Mouse (Mus musculus) lung, embryonic 15.5 days (tissue): ENCODE data around the gene Il18bp. TPM values are rescaled to one million over a fixed set of nuclear protein-coding genes. Genes with fewer than 3 reads are reported as not detected.
A peak's percentile ranks its signal among the peaks of the same experiment; 100 is the strongest.

Source experiments
- ATAC-seq: fragments of 200-750 bp; cut with Nextera tagmentation; 2 replicates; pipeline ENCODE4 v1.8.0; 2017; ENCODE audit warnings: moderate number of reproducible peaks, borderline replicate concordance; ENCODE audit not compliant: low FRiP score, low TSS enrichment; ENCODE audit errors: extremely low read depth
- H3K27ac ChIP-seq: fragments of 300-500 bp; sonication (generic); 2 replicates; pipeline ENCODE4 v1.5.1; 2015; ENCODE audit warnings: moderate library complexity, mild to moderate bottlenecking, inconsistent platforms
- H3K27me3 ChIP-seq: fragments of 300-500 bp; sonication (generic); 2 replicates; pipeline ENCODE4 v1.6.1; 2015; ENCODE audit warnings: inconsistent platforms
- H3K36me3 ChIP-seq: fragments of 300-500 bp; sonication (generic); 2 replicates; pipeline ENCODE4 v1.6.1; 2015; ENCODE audit warnings: inconsistent platforms
- H3K4me1 ChIP-seq: fragments of 300-500 bp; sonication (generic); 2 replicates; pipeline ENCODE4 v1.6.1; 2015; ENCODE audit warnings: inconsistent platforms
- H3K4me2 ChIP-seq: fragments of 300-500 bp; sonication (generic); 2 replicates; pipeline ENCODE4 v1.6.1; 2015; ENCODE audit warnings: inconsistent platforms, mild to moderate bottlenecking, moderate library complexity
- H3K4me3 ChIP-seq: fragments of 300-500 bp; sonication (generic); 2 replicates; pipeline ENCODE4 v1.5.1; 2015; ENCODE audit warnings: mild to moderate bottlenecking, inconsistent platforms
- H3K9ac ChIP-seq: fragments of 300-500 bp; sonication (generic); 2 replicates; pipeline ENCODE4 v1.6.1; 2015; ENCODE audit warnings: inconsistent platforms
- H3K9me3 ChIP-seq: fragments of 300-500 bp; sonication (generic); 2 replicates; pipeline ENCODE4 v1.6.1; 2016; ENCODE audit warnings: inconsistent platforms
- WGBS: fragments of 180-500 bp; shearing (Covaris S2); methylation state at CpG from one replicate; pipeline ENCODE4 v1.1.7; 2015; 5-methylcytosine and 5-hydroxymethylcytosine counted together
- polyA plus RNA-seq: library from polyadenylated mRNA; unstranded; fragments of >200 nt; fragmentation: Nextera tagmentation; extraction: Ambion mirVana; gene quantifications from 2 replicates; pipeline ENCODE4 v1.2.1, GENCODE M21; 2015

Il18bp gene
- polyA plus RNA-seq, 1 experiment from 2014 or later, result 2.2 TPM

GRCm38 (mm10) chr7:101969694-101970428, 48.6 kb downstream of the Il18bp start:
- H3K9ac ChIP-seq, result peak overlapping the region; percentile 87
- H3K4me1 ChIP-seq, result peaks cover 58% of the 10 kb centered on the region

GRCm38 (mm10) chr7:101968751-101969150, 49.7 kb downstream of the Il18bp start:
- Histone ChIP-seq H3K27ac (peak overlapping the region; percentile 100), H3K27me3 (no peaks in the 10 kb centered on the region), H3K4me3 (no peak overlapping the region), H3K9ac (peak overlapping the region; percentile 87; the same call in 1 of the 2 replicates), H3K4me1 (peaks cover 47% of the 10 kb centered on the region), H3K36me3 (no peaks in the 10 kb centered on the region), H3K4me2 (peak overlapping the region; percentile 82), H3K9me3 (no peaks in the 10 kb centered on the region)
- no peak for ATAC-seq
- WGBS, result 59% methylated on average over 2 of the region's 2 CpGs

More at GRCm38 (mm10) chr7:101969694-101970428, 48.6 kb downstream of the Il18bp start:
- no peaks in the 10 kb centered on the region for H3K9me3 ChIP-seq
- H3K4me2 ChIP-seq, result peak overlapping the region; percentile 82
- no peaks in the 10 kb centered on the region for H3K27me3 ChIP-seq
- no peaks in the 10 kb centered on the region for H3K36me3 ChIP-seq
- ATAC-seq, result peak; percentile 89
- H3K4me3 ChIP-seq, result peak overlapping the region; percentile 75
- WGBS, result under 1% methylated on average over 49 of the region's 53 CpGs
- H3K27ac ChIP-seq, result peak overlapping the region; percentile 100

GRCm38 (mm10) chr7:101967256-101967655, 51.2 kb downstream of the Il18bp start:
- Histone ChIP-seq H3K9ac (no peak overlapping the region), H3K4me3 (no peak overlapping the region), H3K4me2 (no peak overlapping the region), H3K4me1 (peaks cover 39% of the 10 kb centered on the region), H3K36me3 (no peaks in the 10 kb centered on the region), H3K27me3 (no peaks in the 10 kb centered on the region), H3K9me3 (no peaks in the 10 kb centered on the region), H3K27ac (0 out of 2 replicates have a peak overlapping the region, but pooled peaks have one; percentile 45)
- ATAC-seq, result no peak
- WGBS, result 45% methylated on average over 1 of the region's 1 CpGs

GRCm38 (mm10) chr7:101965606-101966005, 52.9 kb downstream of the Il18bp start:
- Histone ChIP-seq H3K4me3 (no peak overlapping the region), H3K27ac (no peak overlapping the region), H3K4me2 (no peak overlapping the region), H3K4me1 (peaks cover 29% of the 10 kb centered on the region), H3K9me3 (no peaks in the 10 kb centered on the region), H3K9ac (no peak overlapping the region), H3K36me3 (no peaks in the 10 kb centered on the region), H3K27me3 (no peaks in the 10 kb centered on the region)
- ATAC-seq, result no peak
- 35% methylated on average over 2 of the region's 2 CpGs for WGBS

Other genes with a start within 250 kb of the Il18bp start
- gene Phox2a, start 200.4 kb downstream of the Il18bp start, polyA plus RNA-seq, result 0.29 and 0.77 TPM in 2 replicates
- 54.7 and 61.7 TPM in 2 replicates for gene Inppl1, start 180.5 kb downstream of the Il18bp start, polyA plus RNA-seq
- gene Folr2, start 161.5 kb downstream of the Il18bp start, polyA plus RNA-seq, result 1.0 and 2.0 TPM in 2 replicates
- gene Anapc15, start 155.0 kb downstream of the Il18bp start, polyA plus RNA-seq, result 80.4 and 84.6 TPM in 2 replicates
- 0.68 and 0.95 TPM in 2 replicates for gene Folr1, start 147.9 kb downstream of the Il18bp start, polyA plus RNA-seq
- gene Lamtor1, start 112.8 kb downstream of the Il18bp start, polyA plus RNA-seq, result 165 and 170 TPM in 2 replicates
- gene Tomt, start 112.3 kb downstream of the Il18bp start, polyA plus RNA-seq, result 0.54 and 0.59 TPM in 2 replicates
- gene Lrrc51, start 84.8 kb downstream of the Il18bp start, polyA plus RNA-seq, result 11.8 and 13.5 TPM in 2 replicates
- gene Numa1, start 84.6 kb downstream of the Il18bp start, polyA plus RNA-seq, result 68.9 and 79.4 TPM in 2 replicates
- gene Rnf121, start 46.8 kb upstream of the Il18bp start, polyA plus RNA-seq, result 25.3 and 26.0 TPM in 2 replicates
- gene Xndc1, start 46.8 kb upstream of the Il18bp start, polyA plus RNA-seq, result 32.3 and 34.4 TPM in 2 replicates
- 0.89 and 1.2 TPM in 2 replicates for gene Xntrpc, start 47.0 kb upstream of the Il18bp start, polyA plus RNA-seq
- not detected in 2 replicates for gene Trpc2, start 64.4 kb upstream of the Il18bp start, polyA plus RNA-seq
- gene Art1, start 83.1 kb upstream of the Il18bp start, polyA plus RNA-seq, result 0.50 and 0.87 TPM in 2 replicates
- 1.4 and 1.5 TPM in 2 replicates for gene Art5, start 90.8 kb upstream of the Il18bp start, polyA plus RNA-seq
- gene Chrna10, start 98.1 kb upstream of the Il18bp start, polyA plus RNA-seq, result 0.16 TPM in 1 of 2 replicates, not detected in the other
- 33.8 and 35.3 TPM in 2 replicates for gene Nup98, start 191.5 kb upstream of the Il18bp start, polyA plus RNA-seq
- 81.0 and 91.8 TPM in 2 replicates for gene Pgap2, start 191.5 kb upstream of the Il18bp start, polyA plus RNA-seq
- 72.8 and 74.5 TPM in 2 replicates for gene Rhog, start 237.4 kb upstream of the Il18bp start, polyA plus RNA-seq
- 16.7 and 20.1 TPM in 2 replicates for gene Stim1, start 249.1 kb upstream of the Il18bp start, polyA plus RNA-seq